Comparison of ENCODE assay signal across 8 mouse cellular contexts in the genomic region with DNA sequence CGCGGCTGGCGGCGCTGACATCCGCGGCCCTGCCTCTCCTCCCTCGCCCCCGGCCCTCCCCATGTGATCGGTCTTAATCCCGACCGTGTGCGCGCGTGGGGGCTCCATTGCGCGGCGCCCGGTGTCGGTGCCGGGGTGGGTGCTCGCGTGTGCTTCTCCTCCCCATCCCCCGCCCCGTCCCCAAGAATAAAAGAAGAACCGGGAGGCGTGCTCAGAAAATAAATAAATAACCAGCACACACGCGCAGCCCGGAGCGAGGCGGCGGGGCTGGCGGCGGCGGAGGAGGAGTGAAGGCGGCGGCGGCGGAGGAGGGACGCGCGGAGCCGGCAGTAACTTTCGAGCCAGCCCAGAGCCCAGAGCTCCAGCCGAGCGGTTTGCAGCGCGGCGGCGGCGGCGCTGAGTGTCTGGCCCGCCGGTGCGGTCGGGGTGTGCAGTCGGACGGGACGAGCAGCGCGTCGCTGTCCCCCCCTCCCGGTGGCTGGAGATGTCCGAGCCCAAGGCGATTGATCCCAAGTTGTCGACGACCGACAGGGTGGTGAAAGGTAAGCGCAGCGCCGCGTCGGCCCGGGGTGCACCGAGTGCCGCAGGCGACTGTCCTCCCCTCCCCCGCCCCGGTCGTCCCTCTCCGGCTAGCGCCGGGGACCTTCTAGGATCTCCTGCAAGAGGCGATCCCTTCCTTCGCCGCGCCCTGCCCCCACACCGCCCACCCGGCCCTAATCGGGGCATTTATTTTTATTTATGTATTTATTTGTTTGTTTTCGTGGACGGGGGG. TPM values are rescaled to one million over a fixed set of nuclear protein-coding genes. Genes with fewer than 3 reads are reported as not detected.
DNase-seq lines count a peak whose midpoint lies in the region; ATAC-seq lines count a peak whose summit lies in the region.

No protein-coding gene starts in this region.

- DNase-seq in MN1 (ENCODE audit: low spot score), result peak; percentile 63
- peak; percentile 65 for DNase-seq in cerebellum, adult 8-10 months
- DNase-seq in frontal cortex, postnatal 14 days (ENCODE audit: low spot score in 2 of 2), result peak; percentile 47 to 58
- peak; percentile 53 for DNase-seq in left cerebral cortex, adult 11 months (ENCODE audit: low spot score)
- DNase-seq in lung, postnatal 36 days, result peak; percentile 56
- peak; percentile 79 for DNase-seq in retina, postnatal 1 day
- DNase-seq in thymus, postnatal 4 days, result peak; percentile 76

- peak overlapping the region; percentile 68 for H3K4me2 ChIP-seq in hindbrain, embryonic 13.5 days

- H3K9me3 ChIP-seq in hindbrain, embryonic 13.5 days, result no peaks in the 10 kb centered on the region

- H3K27me3 ChIP-seq in hindbrain, embryonic 13.5 days, result no peaks in the 10 kb centered on the region

- under 1% methylated on average over 70 of the region's 92 CpGs for WGBS in hindbrain, embryonic 13.5 days

- no peaks in the 10 kb centered on the region for H3K36me3 ChIP-seq in hindbrain, embryonic 13.5 days

- peaks cover 35% of the 10 kb centered on the region for H3K4me1 ChIP-seq in hindbrain, embryonic 13.5 days (replicated peaks)

- ATAC-seq in hindbrain, embryonic 13.5 days (ENCODE audit: low FRiP score), result peak; percentile 48

- H3K27ac ChIP-seq in hindbrain, embryonic 13.5 days, result peak overlapping the region; percentile 97

- peak overlapping the region; percentile 91 for H3K4me3 ChIP-seq in hindbrain, embryonic 13.5 days

- peak overlapping the region; percentile 95 for H3K9ac ChIP-seq in hindbrain, embryonic 13.5 days

RNA-seq across cellular contexts. Expression of a gene that starts 0.6 kb away (rescaled TPM):
- 131 and 134 TPM in 2 replicates for polyA plus RNA-seq in hindbrain, embryonic 13.5 days (2015; fragmentation: Nextera tagmentation; extraction: Ambion mirVana)

Comparison
In these comparisons a context has a peak if more than half of its experiments do, and no peak if none do; other contexts are left out.
1. Peak in every context shown above with its lines: DNase-seq, ATAC-seq, H3K4me3 ChIP-seq and H3K27ac ChIP-seq.